Mouse (Mus musculus) hindbrain, embryonic 12.5 days (tissue): Measurements from ENCODE around the gene Dync1li1. TPM values are rescaled to one million over a fixed set of nuclear protein-coding genes. Genes with fewer than 3 reads are reported as not detected.
"Not testable (repeated sequence)": the region's sequence is repeated elsewhere in the genome, so short reads cannot be mapped to it uniquely, and the experiment has no call there.

Experiments
- ATAC-seq: fragments of 200-750 bp; cut with Nextera tagmentation; 2 replicates; pipeline ENCODE4 v1.8.0; 2017; ENCODE audit warnings: moderate TSS enrichment; ENCODE audit not compliant: low FRiP score
- H3K27ac ChIP-seq: fragments of 300-500 bp; sonication (generic); 2 replicates; pipeline ENCODE4 v1.5.1; 2016; ENCODE audit warnings: mild to moderate bottlenecking
- H3K27me3 ChIP-seq: fragments of 300-500 bp; sonication (generic); 2 replicates; pipeline ENCODE4 v1.6.1; 2016; ENCODE audit warnings: mild to moderate bottlenecking
- H3K36me3 ChIP-seq: fragments of 300-500 bp; sonication (generic); 2 replicates; pipeline ENCODE4 v1.6.1; 2016; ENCODE audit warnings: mild to moderate bottlenecking
- H3K4me1 ChIP-seq: fragments of 300-500 bp; sonication (generic); 2 replicates; pipeline ENCODE4 v1.6.1; 2016
- H3K4me2 ChIP-seq: fragments of 300-500 bp; sonication (generic); replicated peaks from 2 replicates; pipeline ENCODE4 v1.6.1; 2016; ENCODE audit warnings: mild to moderate bottlenecking
- H3K4me3 ChIP-seq: fragments of 300-500 bp; sonication (generic); 2 replicates; pipeline ENCODE4 v1.5.1; 2016; ENCODE audit warnings: mild to moderate bottlenecking
- H3K9ac ChIP-seq: fragments of 300-500 bp; sonication (generic); 2 replicates; pipeline ENCODE4 v1.6.1; 2016; ENCODE audit warnings: mild to moderate bottlenecking, moderate library complexity
- H3K9me3 ChIP-seq: fragments of 300-500 bp; sonication (generic); replicated peaks from 2 replicates; pipeline ENCODE4 v1.6.1; 2016; ENCODE audit warnings: mild to moderate bottlenecking
- WGBS: fragments of 180-500 bp; shearing (Covaris S2); methylation state at CpG from one replicate; pipeline ENCODE4 v1.1.7; 2016; 5-methylcytosine and 5-hydroxymethylcytosine counted together
- polyA plus RNA-seq: library from polyadenylated mRNA; unstranded; fragments of >200 nt; fragmentation: Nextera tagmentation; extraction: Ambion mirVana; gene quantifications from 2 replicates; pipeline ENCODE4 v1.2.1, GENCODE M21; 2016

Dync1li1 gene
- polyA plus RNA-seq, 1 experiment from 2014 or later: 125 TPM

DNA sequence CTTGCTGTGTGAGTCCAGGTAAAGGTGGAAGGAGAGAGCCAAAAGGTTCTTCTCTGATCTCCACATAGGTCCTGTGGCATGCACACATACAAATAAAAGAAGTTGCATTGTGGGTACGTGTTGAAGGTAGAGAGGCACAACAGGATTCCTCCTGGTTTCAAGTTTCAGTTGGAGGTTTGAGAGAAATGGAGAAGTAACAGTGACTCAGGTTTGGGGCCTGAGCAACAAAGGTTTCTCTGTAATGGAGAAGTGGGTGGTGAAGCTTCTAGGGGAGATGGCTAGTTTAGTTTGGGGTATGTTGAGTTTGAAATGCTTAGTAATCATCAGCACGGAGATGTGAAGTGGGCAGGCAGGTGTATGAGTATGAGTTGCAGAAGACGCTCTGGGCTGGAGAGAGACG lies 6.4 kb upstream of the Dync1li1 start:
- Histone ChIP-seq H3K4me1 (no peaks in the 10 kb centered on the region), H3K9me3 (no peaks in the 10 kb centered on the region), H3K27me3 (no peaks in the 10 kb centered on the region), H3K36me3 (no peaks in the 10 kb centered on the region), H3K4me2 (no peak overlapping the region), H3K9ac (no peak overlapping the region), H3K27ac (no peak overlapping the region), H3K4me3 (no peak overlapping the region)
- no peak for ATAC-seq
- WGBS: 89% methylated on average over 4 of the region's 4 CpGs

GRCm38 (mm10) chr9:114686245-114686644 lies 2.3 kb upstream of the Dync1li1 start:
- Histone ChIP-seq H3K4me1 (peaks cover 20% of the 10 kb centered on the region), H3K9ac (no peak overlapping the region), H3K4me3 (no peak overlapping the region), H3K9me3 (no peaks in the 10 kb centered on the region), H3K4me2 (no peak overlapping the region), H3K27ac (no peak overlapping the region), H3K36me3 (0 out of 2 replicates have a peak, but pooled peaks cover 2% of the 10 kb centered on the region), H3K27me3 (no peaks in the 10 kb centered on the region)
- no peak for ATAC-seq
- WGBS: 92% methylated on average over 7 of the region's 7 CpGs

DNA sequence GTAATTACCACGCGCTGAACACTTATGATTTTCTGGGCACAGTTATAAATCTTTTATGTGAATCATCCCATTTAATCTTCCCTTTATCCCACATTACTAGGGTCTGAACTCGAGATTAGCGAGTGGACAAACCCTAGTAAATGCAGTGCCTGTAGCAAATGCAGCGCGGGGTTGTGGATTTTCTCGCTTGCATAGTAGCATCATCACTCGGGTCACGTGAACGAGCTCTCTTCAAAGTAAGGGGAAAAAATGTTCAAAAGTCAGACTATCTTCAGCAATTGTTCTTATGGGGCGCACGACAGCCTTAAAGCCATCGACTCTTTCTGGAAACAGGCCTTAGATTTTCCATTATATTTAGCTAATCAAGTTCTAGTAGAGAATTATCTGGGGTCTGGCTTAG lies 951 bp upstream of the Dync1li1 start:
- no peak for ATAC-seq
- H3K4me2 ChIP-seq: peak overlapping the region; percentile 73
- H3K27ac ChIP-seq: 0 out of 2 replicates have a peak overlapping the region, but pooled peaks have one; percentile 97
- H3K4me1 ChIP-seq: peaks cover 23% of the 10 kb centered on the region
- no peaks in the 10 kb centered on the region for H3K9me3 ChIP-seq
- H3K27me3 ChIP-seq: no peaks in the 10 kb centered on the region
- H3K4me3 ChIP-seq: peak overlapping the region; percentile 95
- H3K9ac ChIP-seq: peak overlapping the region; percentile 98; the same call in 1 of the 2 replicates
- H3K36me3 ChIP-seq: peaks cover 8% of the 10 kb centered on the region; the same call in 1 of the 2 replicates
- WGBS: 80% methylated on average over 13 of the region's 13 CpGs

GRCm38 (mm10) chr9:114688953-114689407 lies 390 bp downstream of the Dync1li1 start:
- H3K4me1 ChIP-seq: peaks cover 23% of the 10 kb centered on the region
- under 1% methylated on average over 49 of the region's 50 CpGs for WGBS
- H3K4me3 ChIP-seq: peak overlapping the region; percentile 95
- ATAC-seq: peak; percentile 78
- H3K27me3 ChIP-seq: no peaks in the 10 kb centered on the region
- no peaks in the 10 kb centered on the region for H3K9me3 ChIP-seq
- peak overlapping the region; percentile 97 for H3K27ac ChIP-seq
- H3K36me3 ChIP-seq: peaks cover 20% of the 10 kb centered on the region
- peak overlapping the region; percentile 73 for H3K4me2 ChIP-seq
- H3K9ac ChIP-seq: peak overlapping the region; percentile 98

DNA sequence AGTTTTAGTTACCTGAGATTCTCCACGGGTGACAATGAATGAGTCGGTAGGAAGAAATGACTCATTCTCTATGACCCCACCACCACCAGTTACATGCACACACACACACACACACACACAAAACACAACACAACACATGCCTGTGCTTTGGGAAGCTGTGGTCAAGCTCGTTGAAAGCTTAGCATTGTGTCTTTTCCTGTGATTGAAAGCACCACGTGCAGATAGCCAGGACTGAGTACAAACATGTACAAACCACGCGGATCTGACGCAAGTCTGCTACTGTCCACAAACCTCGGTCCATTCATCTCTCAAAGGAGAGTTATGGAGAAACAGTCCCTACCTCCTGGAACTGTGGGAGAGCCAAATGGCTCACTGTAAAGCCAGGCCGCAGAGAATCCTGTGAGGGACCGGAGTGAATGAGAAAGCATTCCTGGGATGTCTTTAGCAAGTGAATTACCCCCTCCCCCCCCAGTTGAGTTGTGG lies 1.6 kb downstream of the Dync1li1 start:
- H3K4me2 ChIP-seq: peak overlapping the region; percentile 73
- WGBS: 10% methylated on average over 10 of the region's 10 CpGs
- no peaks in the 10 kb centered on the region for H3K9me3 ChIP-seq
- H3K36me3 ChIP-seq: peaks cover 32% of the 10 kb centered on the region
- peaks cover 23% of the 10 kb centered on the region for H3K4me1 ChIP-seq
- no peaks in the 10 kb centered on the region for H3K27me3 ChIP-seq
- peak overlapping the region; percentile 95 for H3K4me3 ChIP-seq
- ATAC-seq: no peak
- 0 out of 2 replicates have a peak overlapping the region, but pooled peaks have one; percentile 17 for H3K27ac ChIP-seq
- H3K9ac ChIP-seq: peak overlapping the region; percentile 63

DNA sequence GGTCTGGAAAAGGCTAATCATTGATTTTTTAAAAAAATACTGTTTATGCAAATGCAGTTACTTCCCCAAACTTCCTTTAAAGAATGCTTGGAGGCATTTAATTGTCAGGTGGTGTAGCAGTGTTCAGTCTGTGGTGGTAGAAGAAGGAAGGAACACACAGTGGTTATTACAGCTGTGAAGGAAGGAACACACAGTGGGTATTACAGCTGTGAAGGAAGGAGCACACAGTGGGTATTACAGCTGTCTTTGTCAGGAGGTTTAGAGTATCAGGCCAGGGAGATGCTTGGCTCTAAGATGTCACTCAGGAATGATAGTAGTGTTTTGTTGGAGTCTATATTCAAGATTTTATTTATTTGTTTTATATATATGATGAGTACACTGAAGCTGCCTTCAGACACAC lies 2.5 kb downstream of the Dync1li1 start:
- Histone ChIP-seq H3K4me1 (peaks cover 23% of the 10 kb centered on the region), H3K9me3 (no peaks in the 10 kb centered on the region), H3K4me2 (no peak overlapping the region; the same call in none of the 2 replicates), H3K4me3 (no peak overlapping the region), H3K36me3 (peaks cover 33% of the 10 kb centered on the region), H3K27me3 (no peaks in the 10 kb centered on the region), H3K9ac (no peak overlapping the region), H3K27ac (no peak overlapping the region)
- no peak for ATAC-seq

DNA sequence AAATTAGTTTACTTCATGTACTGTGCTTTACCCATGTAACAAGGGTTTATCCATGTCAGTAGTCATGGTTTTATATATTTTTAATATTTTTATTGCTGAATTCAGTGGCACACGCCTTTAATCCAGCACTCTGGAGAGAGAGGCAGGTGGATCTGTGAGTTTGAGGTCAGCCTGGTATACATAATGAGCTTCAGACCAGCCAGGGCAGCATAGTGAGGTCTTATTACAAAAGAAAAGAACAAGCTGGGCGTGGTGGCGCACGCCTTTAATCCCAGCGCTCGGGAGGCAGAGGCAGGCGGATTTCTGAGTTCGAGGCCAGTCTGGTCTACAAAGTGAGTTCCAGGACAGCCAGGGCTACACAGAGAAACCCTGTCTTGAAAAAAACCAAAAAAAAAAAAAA lies 7.1 kb downstream of the Dync1li1 start:
- not testable (repeated sequence) for ATAC-seq, H3K9ac ChIP-seq, H3K27me3 ChIP-seq, H3K4me2 ChIP-seq, H3K4me3 ChIP-seq, H3K9me3 ChIP-seq, H3K4me1 ChIP-seq, H3K27ac ChIP-seq
- 94% methylated on average over 8 of the region's 8 CpGs for WGBS
- H3K36me3 ChIP-seq: peaks cover 49% of the 10 kb centered on the region

DNA sequence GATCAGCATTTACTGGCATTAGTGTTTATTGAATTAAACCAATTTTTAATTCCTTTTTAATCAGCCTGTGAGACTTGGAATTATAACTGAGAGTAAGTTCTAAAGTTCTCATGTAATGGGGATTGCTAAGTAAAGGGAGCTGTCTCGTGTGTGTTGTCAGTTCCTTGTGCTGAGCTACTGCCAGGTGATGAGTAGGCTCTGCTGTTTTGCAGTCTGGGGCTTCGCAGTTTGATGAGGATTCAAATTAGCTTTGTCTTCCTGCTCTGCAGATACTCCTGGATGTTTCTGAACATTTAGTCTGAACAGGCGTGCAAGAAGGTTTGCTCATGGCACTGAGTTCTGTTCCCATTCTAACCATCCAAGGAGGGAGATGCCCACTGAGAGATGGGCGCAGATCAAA lies 8.5 kb downstream of the Dync1li1 start:
- Histone ChIP-seq H3K9ac (no peak overlapping the region), H3K27ac (no peak overlapping the region), H3K27me3 (no peaks in the 10 kb centered on the region), H3K4me2 (no peak overlapping the region), H3K4me1 (no peaks in the 10 kb centered on the region), H3K36me3 (peaks cover 52% of the 10 kb centered on the region), H3K4me3 (no peak overlapping the region), H3K9me3 (no peaks in the 10 kb centered on the region)
- no peak for ATAC-seq
- WGBS: 96% methylated on average over 4 of the region's 4 CpGs

DNA sequence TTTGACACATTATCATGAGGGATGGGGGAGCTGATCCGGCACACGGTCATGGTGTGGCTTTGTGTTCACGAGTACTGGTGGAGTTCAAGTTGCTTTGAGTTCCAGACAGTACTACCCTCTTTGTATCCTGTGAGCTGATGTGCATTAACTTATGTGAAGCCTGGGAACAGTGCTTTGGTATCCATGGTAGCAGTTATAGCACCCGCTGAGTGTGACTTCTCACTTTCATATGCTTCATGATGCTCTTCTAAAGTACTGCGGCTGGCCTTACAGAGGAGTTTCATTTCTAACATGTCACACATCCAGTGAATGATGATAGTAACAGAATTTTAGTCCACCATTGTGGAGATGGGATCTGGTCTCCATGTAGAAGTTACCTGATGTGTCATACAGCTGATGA lies 9.3 kb downstream of the Dync1li1 start:
- Histone ChIP-seq H3K4me3 (no peak overlapping the region), H3K27me3 (no peaks in the 10 kb centered on the region), H3K9me3 (no peaks in the 10 kb centered on the region), H3K27ac (no peak overlapping the region), H3K9ac (no peak overlapping the region), H3K36me3 (peaks cover 44% of the 10 kb centered on the region), H3K4me1 (no peaks in the 10 kb centered on the region), H3K4me2 (no peak overlapping the region)
- ATAC-seq: no peak
- WGBS: 91% methylated on average over 5 of the region's 5 CpGs

- Histone ChIP-seq H3K4me2 (no peak overlapping the region), H3K27ac (no peak overlapping the region), H3K4me1 (no peaks in the 10 kb centered on the region), H3K4me3 (no peak overlapping the region), H3K27me3 (no peaks in the 10 kb centered on the region), H3K9ac (no peak overlapping the region), H3K36me3 (peaks cover 32% of the 10 kb centered on the region), H3K9me3 (no peaks in the 10 kb centered on the region)
- WGBS: 73% methylated on average over 6 of the region's 6 CpGs
- ATAC-seq: no peak
Observed at GRCm38 (mm10) chr9:114699262-114699661, 10.7 kb downstream of the Dync1li1 start.

DNA sequence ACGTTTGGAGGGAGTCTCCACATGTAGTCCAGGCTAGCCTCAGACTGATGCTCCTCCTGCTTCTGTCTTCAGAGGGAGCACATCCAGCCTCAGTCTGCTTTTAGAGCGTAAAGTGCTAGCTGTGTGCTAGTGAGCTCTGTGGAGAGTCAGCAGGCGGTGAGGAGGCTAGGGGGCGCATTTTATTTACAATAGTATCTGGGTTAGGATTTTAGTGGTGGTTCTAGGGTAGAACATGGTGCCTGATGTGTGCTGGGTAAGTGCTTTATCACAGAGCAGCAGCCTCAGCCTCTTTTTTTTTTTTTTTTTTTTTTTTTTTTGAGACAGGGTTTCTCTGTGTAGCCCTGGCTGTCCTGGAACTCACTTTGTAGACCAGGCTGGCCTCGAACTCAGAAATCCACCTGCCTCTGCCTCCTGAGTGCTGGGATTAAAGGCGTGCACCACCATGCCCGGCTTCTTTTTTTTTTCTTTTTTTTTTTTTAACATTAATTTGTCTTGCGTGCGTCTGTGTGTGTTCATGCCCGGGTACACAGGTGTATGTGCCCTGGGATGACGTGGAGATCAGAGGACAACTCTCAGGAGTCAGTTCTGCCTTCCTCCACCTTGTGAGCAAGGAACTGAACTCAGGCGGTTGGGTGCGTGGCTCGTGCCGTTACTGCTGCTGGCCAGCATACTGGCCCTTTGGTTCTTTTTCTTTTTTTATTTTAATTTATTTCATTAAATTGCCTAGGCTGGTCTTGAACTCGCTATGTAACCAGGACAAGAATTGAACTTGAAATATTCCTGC lies 11.5 kb downstream of the Dync1li1 start:
- no peaks in the 10 kb centered on the region for H3K9me3 ChIP-seq
- 93% methylated on average over 15 of the region's 16 CpGs for WGBS
- ATAC-seq: no peak
- peaks cover 30% of the 10 kb centered on the region for H3K36me3 ChIP-seq
- no peak overlapping the region for H3K9ac ChIP-seq
- no peak overlapping the region for H3K4me3 ChIP-seq
- no peak overlapping the region for H3K4me2 ChIP-seq
- no peak overlapping the region for H3K27ac ChIP-seq
- H3K4me1 ChIP-seq: no peaks in the 10 kb centered on the region
- no peaks in the 10 kb centered on the region for H3K27me3 ChIP-seq

DNA sequence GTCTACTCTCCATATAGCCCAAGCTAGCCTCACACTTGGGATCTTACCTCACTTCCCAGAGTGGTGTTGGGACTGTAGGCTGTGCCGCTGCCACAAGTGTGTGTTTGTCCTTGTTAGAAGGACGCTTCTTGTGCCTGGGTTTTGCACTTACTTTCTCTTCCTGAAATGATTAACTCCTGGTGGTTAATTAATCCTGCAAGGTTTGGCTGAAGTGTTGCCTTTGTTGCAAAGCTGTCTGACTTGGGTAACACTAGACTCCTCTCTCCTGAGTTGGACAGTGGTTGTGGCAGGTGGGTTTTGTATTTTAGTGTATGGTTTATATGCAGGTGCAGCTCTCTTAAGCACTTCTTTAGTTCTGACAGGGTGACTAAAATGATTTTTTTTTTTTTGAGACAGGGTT lies 12.4 kb downstream of the Dync1li1 start:
- H3K4me3 ChIP-seq: no peak overlapping the region
- no peak for ATAC-seq
- H3K4me1 ChIP-seq: no peaks in the 10 kb centered on the region
- H3K4me2 ChIP-seq: no peak overlapping the region
- no peaks in the 10 kb centered on the region for H3K9me3 ChIP-seq
- no peak overlapping the region for H3K9ac ChIP-seq
- peaks cover 36% of the 10 kb centered on the region for H3K36me3 ChIP-seq
- H3K27me3 ChIP-seq: no peaks in the 10 kb centered on the region
- no peak overlapping the region for H3K27ac ChIP-seq
- 89% methylated on average over 2 of the region's 2 CpGs for WGBS

DNA sequence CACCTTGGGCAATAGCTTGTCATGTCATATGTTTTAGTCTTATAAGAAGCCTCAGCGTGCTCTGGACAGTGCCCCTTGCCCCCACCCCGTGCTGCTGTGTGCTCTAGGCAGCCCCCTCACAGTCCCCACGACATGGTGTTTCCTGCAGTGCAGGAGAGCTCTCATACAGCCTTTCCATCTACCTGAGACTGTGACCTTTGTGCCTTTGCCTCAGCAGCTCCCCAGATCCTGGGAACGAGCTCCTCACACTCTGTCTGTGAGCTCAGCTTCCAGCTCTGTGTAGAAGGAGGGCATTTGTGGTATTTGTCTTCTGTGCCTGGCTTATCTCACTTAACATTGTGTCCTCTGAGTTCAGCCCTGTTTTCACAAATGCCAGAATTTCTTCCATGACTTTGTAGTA lies 13.3 kb downstream of the Dync1li1 start:
- Histone ChIP-seq H3K27ac (no peak overlapping the region), H3K4me1 (no peaks in the 10 kb centered on the region), H3K4me2 (no peak overlapping the region), H3K9me3 (no peaks in the 10 kb centered on the region), H3K9ac (no peak overlapping the region), H3K4me3 (no peak overlapping the region), H3K27me3 (no peaks in the 10 kb centered on the region), H3K36me3 (peaks cover 43% of the 10 kb centered on the region)
- ATAC-seq: no peak
- WGBS: 91% methylated on average over 4 of the region's 4 CpGs
